Mouse (Mus musculus) embryo, embryonic 11 days (tissue): ENCODE measurements around the gene Hist1h2ae.
"Not testable (repeated sequence)": the region's sequence is repeated elsewhere in the genome, so short reads cannot be mapped to it uniquely, and the experiment has no call there.

Source experiments
- DNase-seq: peaks from one replicate; pipeline ENCODE4 v3.0.0-alpha.2; 2015

Hist1h2ae gene

DNA sequence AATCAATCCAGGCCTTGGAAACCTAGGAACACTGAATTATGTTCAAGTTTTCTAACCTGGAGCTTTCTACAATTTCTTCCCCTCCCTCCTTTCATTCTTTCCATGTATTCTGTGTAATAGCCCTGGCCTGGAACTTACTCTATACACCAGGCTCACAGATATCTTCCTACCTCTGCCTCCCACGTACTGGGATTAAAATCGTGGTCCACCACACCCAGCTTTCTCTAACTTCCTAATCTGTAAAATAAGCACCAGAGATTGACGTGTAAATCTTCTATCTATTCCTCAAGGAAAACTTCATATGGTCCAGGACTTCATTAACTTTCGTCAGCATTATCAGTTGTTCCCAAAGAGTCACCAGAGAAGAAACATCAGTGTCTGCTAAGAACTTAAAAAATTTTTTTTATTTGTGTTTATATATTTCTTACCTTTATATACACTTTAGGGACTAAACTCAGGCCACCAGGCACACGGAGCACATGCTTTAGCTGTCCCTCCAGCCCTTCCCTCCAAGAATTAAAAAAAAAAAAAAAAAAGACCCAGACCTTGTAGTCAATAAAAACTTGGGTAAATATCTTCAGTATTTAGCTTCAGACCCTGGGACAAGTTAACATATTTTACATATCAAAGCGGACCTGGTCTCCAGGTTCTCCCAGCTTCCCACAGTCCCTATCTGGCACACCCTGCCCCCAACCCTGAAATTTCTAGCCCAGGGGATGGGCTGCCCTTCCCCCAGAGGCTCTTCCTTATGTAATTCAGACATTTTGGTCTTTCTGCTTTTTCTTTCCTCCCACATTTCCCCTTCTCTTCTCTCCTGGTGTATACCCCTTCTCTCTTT, 11.4 kb upstream of the Hist1h2ae start:
- peak; percentile 46 for DNase-seq

DNA sequence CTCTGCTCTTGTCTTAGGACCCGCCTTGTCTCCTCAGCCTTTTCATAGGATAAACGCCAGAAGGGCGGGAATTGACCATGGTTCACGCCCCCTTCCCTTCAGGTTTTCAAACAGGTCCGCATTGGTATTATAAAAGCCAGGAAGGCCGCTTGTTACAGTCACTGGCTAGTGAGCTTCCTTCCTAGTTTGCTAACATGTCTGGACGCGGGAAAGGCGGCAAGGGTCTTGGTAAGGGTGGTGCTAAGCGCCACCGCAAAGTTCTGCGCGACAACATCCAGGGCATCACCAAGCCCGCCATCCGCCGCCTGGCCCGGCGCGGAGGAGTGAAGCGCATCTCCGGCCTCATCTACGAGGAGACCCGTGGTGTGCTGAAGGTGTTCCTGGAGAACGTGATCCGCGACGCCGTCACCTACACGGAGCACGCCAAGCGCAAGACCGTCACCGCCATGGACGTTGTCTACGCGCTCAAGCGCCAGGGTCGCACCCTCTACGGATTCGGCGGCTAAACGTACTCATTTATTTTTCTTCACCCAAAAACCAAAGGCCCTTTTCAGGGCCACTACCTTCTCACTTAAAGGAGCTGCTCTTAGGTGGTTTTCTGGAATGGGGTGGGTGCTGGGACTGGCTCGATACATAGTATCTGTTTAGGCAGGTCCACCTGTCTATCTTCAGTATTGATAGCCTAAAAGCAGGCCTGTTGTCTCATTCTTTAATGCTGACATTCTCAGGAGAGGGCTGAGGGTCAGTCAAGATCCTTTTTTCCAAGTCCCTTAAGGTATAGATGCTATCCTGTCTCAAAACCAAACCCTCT, 10.6 kb upstream of the Hist1h2ae start, which contains the start of gene Hist1h4d:
Hist1h4d (plus strand) TSS at position 191 of the 811 bp plus-strand sequence.
- peak; percentile 96 for DNase-seq

DNA sequence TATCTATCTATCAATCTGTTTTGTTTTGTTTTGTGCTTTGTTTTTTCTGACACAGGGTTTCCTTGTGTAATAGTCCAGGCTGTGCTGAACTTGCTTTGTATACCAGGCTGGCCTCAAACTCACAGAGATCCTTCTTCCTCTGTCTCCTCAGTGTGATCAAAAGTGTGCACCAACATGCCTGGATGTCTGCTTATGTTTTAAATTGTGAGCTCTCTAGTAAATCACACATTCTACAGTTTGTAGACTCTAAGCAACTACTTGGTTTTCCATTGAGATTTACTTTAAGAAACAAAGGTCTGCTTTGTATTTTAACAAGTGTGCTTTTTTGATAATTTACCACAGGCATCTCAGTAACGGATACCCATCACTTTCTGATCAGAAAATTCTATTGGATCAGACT, 6.8 kb upstream of the Hist1h2ae start:
- DNase-seq: no peak

GRCm38 (mm10) chr13:23576906-23577639, 6.1 kb upstream of the Hist1h2ae start:
- peak; percentile 42 for DNase-seq

DNA sequence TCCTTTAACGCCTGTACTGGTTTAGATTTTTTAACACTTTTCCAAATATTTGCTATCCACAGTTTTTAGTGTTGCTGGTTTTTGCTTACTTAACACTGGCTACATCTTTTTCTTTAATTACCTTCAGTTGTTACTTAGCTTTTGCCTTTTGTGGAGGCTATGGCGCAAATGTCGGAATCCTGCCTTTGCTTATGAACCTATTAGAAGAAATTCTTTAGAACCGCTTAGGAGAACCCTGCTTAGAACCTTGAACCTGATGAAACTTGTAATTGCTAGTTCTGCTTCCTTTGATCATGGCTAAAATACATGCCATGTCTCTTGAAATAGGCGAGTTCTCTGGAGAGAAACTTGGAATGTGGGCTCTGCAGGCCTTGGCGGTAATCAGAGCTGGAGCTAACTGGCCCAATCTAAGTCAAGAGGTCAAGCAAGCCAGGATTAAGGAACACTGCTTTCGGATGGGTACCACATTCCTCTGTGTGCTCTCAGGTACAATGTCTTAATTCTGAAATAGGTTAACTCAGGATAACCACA, 5.4 kb upstream of the Hist1h2ae start:
- DNase-seq: peak; percentile 58

DNA sequence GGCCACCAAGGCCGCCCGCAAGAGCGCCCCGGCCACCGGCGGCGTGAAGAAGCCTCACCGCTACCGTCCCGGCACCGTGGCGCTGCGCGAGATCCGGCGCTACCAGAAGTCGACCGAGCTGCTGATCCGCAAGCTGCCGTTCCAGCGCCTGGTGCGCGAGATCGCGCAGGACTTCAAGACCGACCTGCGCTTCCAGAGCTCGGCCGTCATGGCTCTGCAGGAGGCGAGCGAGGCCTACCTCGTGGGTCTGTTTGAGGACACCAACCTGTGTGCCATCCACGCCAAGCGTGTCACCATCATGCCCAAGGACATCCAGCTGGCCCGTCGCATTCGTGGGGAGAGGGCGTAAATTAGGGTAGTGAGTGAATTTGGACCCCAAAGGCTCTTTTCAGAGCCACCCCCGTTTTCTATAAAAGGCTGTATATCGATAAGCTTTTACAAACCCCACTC, 4.9 kb upstream of the Hist1h2ae start:
- peak; percentile 39 for DNase-seq

DNA sequence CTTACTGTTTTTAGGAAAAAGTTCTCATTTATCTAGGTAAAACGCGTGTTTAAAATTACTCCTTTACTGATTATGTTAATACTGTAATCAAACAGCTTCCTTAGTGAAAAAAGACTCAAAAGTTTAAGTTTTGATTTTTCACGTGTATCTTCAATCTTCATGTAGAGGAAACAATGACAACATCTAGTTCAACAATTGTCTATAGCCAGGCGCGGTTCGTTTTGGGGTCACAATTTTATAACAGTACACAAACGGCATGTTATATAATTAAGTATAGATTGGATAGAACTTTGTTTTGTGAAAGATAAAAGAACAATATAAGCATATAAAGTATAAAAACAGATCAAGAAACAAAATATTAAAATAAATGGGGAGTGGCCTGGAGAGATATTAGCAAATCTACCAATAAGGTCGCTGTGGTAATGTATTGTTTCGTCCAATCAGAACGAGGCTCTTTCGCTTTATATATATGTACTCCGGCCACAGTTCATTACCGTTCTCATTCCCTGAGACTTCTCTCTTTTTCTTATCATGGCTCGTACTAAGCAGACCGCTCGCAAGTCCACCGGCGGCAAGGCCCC, 4.3 kb upstream of the Hist1h2ae start, which contains the start of gene Hist1h3d:
Hist1h3d (plus strand) TSS at position 493 of the 581 bp plus-strand sequence.
- peak; percentile 89 for DNase-seq

DNA sequence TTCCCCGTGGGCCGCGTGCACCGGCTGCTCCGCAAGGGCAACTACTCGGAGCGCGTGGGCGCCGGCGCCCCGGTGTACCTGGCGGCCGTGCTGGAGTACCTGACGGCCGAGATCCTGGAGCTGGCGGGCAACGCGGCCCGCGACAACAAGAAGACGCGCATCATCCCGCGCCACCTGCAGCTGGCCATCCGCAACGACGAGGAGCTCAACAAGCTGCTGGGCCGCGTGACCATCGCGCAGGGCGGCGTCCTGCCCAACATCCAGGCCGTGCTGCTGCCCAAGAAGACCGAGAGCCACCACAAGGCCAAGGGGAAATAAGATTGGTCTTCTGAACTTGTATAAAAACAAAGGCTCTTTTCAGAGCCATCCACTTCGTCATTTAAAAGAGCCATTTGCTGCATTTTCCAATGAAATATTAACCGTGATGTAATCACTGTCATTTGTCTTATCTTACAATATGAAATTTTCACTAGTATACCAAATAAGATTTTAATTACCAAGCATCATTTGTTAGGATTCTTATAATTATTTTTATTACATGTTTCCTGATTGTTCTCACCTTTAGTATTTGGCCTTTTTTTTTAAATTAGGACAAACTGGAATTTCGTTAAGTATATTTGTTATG, 3.6 kb upstream of the Hist1h2ae start:
- DNase-seq: not testable (repeated sequence)

DNA sequence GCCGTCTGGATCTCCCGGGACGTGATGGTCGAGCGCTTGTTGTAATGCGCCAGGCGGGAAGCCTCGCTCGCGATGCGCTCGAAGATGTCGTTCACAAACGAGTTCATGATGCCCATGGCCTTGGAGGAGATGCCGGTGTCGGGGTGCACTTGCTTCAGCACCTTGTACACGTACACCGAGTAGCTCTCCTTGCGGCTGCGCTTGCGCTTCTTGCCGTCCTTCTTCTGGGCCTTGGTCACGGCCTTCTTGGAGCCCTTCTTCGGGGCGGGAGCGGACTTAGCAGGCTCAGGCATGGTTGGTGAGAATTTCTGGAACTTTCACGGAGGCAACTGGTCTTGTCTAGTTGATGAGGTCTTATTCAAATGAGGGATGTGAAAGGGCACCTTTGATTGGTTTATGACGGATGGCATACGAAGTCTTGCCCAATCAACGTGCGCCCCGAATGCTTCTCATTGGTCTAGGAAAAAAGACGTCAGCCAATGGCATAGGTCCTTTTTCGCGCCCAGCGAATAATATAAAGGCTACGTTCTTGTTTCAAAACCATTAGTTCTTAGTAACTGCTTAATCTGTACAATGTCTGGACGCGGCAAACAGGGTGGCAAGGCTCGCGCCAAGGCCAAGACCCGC, 3.0 kb upstream of the Hist1h2ae start, which contains the start of the genes Hist1h2bf and Hist1h2ad:
Hist1h2bf (minus strand) TSS at position 299 of the 627 bp plus-strand sequence.
Hist1h2ad (plus strand) TSS at position 484 of the 627 bp plus-strand sequence.
- peak; percentile 98 for DNase-seq

- DNase-seq: peak; percentile 47
Measured at GRCm38 (mm10) chr13:23573034-23573897, 2.2 kb upstream of the Hist1h2ae start.

DNA sequence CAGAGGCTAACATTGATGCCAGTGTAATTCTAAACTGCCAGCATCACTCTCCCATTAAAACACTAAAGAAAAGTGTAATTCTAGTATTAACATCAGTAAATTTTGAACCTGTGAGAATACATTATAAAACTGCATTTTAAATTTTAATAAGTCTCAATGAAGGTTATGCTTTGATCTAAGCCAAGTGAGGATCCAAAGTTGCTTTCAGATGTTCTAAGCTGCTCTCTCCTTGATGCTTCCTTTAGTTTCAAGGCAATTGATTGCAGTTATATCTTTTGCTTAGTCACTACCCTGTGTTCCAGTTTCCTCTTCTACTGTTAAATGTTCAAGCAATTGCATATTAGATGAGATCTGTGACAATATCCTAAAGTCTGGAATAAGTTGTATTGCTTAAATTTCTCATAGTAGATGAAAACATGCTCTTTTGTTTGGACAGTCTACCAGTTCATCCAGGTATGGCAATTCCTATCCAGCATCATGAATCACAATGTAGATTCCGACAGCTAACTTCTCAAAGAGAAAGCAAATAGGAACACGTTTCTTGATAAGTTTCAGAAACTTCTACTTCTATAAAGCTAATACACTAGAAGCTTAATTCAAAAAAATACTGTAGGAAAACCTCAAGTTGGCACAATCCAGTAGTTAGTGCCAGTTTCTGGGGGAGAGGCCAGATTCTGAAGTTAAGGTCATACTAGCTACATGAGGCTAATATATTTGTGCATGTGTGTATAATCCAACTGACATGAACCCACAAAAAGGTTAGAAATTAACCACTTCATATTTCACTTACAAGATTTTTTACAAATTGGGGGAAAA, 1.4 kb upstream of the Hist1h2ae start:
- DNase-seq: peak; percentile 47

- DNase-seq: peak; percentile 56
Measured at GRCm38 (mm10) chr13:23571504-23572217, 641 bp upstream of the Hist1h2ae start.

- DNase-seq: peak; percentile 60
Measured at GRCm38 (mm10) chr13:23570261-23571021, 579 bp downstream of the Hist1h2ae start.

DNA sequence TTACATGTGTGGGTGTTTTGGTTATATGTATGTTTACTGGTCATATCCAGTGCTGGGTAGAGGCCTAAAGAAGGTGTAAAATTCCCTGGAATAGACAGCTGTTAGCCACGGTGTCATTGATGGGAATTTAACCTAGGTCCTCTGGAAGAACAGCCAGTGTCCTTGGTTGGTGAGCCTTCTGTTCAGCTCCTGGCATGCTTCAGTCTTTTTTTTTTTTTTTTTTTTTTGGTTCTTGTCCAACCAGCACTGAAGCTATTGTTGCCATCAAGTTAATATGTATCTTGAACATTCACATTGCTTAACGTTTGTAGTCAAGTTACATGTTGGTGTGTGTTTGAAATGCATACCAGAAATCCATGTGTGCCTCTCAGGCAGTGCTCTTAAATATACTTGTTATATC, 6.5 kb downstream of the Hist1h2ae start:
- DNase-seq: no peak

DNA sequence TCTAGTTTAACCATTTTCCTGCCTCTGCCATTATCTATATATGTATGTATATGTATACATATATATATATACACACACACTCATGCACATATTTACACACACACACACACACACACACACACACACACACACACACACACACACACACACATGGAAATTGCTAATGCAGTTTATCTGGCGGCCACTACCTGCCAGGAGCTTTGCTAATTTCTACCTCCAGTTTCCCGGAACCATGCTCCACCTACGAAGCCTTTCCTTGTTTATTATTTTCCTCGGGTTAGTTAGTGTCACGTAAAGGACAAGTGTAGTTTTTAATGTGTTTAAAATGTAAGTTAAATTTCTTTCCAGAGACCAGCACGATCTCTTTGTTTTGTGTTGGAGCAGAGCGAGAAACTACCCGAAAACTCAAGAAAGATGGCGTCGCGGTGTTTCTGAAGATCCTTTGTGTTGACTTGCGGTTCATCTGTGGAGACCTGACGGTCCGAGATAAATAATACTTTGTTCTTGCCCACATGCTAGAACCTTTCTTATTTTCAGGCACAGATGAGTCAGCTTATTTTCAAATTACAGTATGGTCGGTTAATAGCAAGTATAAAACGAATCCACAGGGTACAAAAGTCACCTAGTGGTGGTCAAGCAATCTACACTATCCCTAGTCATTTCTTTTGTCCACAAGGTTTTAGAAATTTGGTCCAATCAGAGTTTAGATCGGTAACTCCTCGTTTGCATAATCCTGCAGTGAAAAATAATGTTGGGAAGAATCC, 8.1 kb downstream of the Hist1h2ae start:
- DNase-seq: peak; percentile 80

DNA sequence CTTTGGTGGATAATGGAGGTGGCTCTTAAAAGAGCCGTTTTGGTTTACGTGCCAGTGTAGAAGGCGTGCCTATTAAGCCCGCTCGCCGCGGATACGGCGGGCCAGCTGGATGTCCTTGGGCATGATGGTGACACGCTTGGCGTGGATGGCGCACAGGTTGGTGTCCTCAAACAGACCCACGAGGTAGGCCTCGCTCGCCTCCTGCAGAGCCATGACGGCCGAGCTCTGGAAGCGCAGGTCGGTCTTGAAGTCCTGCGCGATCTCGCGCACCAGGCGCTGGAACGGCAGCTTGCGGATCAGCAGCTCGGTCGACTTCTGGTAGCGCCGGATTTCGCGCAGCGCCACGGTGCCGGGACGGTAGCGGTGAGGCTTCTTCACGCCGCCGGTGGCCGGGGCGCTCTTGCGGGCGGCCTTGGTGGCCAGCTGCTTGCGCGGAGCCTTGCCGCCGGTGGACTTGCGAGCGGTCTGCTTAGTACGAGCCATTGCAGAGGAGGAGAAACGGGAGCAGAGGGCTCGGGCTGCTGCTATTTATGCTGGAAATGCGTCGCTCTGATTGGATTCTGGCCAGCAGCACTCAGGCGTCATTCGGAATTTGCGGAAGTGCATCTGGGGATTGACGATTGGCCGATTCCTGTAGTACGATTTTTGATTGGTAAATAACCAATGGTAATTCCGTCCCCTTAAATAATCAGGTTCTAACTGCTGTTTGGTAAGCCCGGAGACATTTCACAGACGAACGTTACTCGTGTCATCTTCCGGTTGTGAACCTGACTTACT, 8.9 kb downstream of the Hist1h2ae start, which contains the start of gene Hist1h3e:
Hist1h3e (minus strand) TSS at position 487 of the 777 bp plus-strand sequence.
- DNase-seq: peak; percentile 96
